ENCODE assay signal across 28 mouse cellular contexts in genomic region chr1:130055012-130055411, GRCm38 (mm10).
"Had no signal": no experiment of that assay in that cellular context is flagged by ENCODE, and none has a peak within 500 bp of the region (broad histone marks: within the 10 kb centered on the region; RNA-seq: fewer than 3 reads in every experiment).

No protein-coding gene starts in this region.

- DNase-seq: left cerebral cortex, postnatal 4 days; liver; liver, embryonic 13.5 days; liver, postnatal 0 days; lung, adult 18-20 months; lung, adult 2 months; lung, embryonic 14.5 days; lung, postnatal 10 days; lung, postnatal 14 days; lung, postnatal 4 days; midbrain, embryonic 14.5 days had no signal

- ATAC-seq: liver, embryonic 12.5 days; liver, postnatal 0 days; lung, postnatal 0 days; midbrain, embryonic 13.5 days; midbrain, embryonic 15.5 days; midbrain, embryonic 16.5 days had no signal

- H3K4me3 ChIP-seq: limb, embryonic 10.5 days; limb, embryonic 12.5 days; limb, embryonic 13.5 days; limb, embryonic 15.5 days; liver, embryonic 12.5 days; liver, embryonic 13.5 days; liver, embryonic 15.5 days; lung, embryonic 15.5 days; megakaryocyte, embryonic 14.5 days; midbrain, embryonic 10.5 days; midbrain, embryonic 12.5 days; midbrain, embryonic 13.5 days; midbrain, embryonic 15.5 days; myocyte had no signal

- H3K27me3 ChIP-seq: limb, embryonic 12.5 days; limb, embryonic 13.5 days; limb, embryonic 15.5 days; liver, embryonic 12.5 days; liver, embryonic 13.5 days; liver, embryonic 15.5 days; lung, embryonic 15.5 days; megakaryocyte, embryonic 14.5 days; midbrain, embryonic 12.5 days; midbrain, embryonic 13.5 days; midbrain, embryonic 15.5 days had no signal

- H3K27ac ChIP-seq: limb, embryonic 10.5 days; limb, embryonic 12.5 days; limb, embryonic 13.5 days; limb, embryonic 15.5 days; liver, embryonic 12.5 days; liver, embryonic 13.5 days; liver, embryonic 14.5 days; liver, embryonic 15.5 days; lung, embryonic 15.5 days; macrophage; midbrain, embryonic 10.5 days; midbrain, embryonic 12.5 days; midbrain, embryonic 13.5 days; midbrain, embryonic 15.5 days had no signal
